Mouse (Mus musculus) ES-E14 (cell line): ENCODE measurements around the gene Slc35c1.

Experiments
- CHD2 ChIP-seq: IDR thresholded peaks from 2 replicates; pipeline ENCODE4 v1.6.1; 2014; ENCODE audit warnings: mild to moderate bottlenecking, low read depth, low read length, inconsistent platforms
- HCFC1 ChIP-seq: IDR thresholded peaks from 2 replicates; pipeline ENCODE4 v1.6.1; 2012; ENCODE audit warnings: low read length, inconsistent platforms, borderline replicate concordance; ENCODE audit not compliant: insufficient read depth
- MAFK ChIP-seq: IDR thresholded peaks from 2 replicates; pipeline ENCODE4 v1.6.1; 2014; ENCODE audit warnings: mild to moderate bottlenecking, low read depth, low read length, inconsistent platforms; ENCODE audit not compliant: insufficient read depth
- ZC3H11A ChIP-seq: IDR thresholded peaks from 2 replicates; pipeline ENCODE4 v1.6.1; 2012; ENCODE audit warnings: low read depth, mild to moderate bottlenecking, inconsistent platforms, low read length, borderline replicate concordance
- ZNF384 ChIP-seq: IDR thresholded peaks from 2 replicates; pipeline ENCODE4 v1.6.1; 2012; ENCODE audit warnings: low read depth, low read length, inconsistent platforms

GRCm38 (mm10) chr2:92442419-92443001, 17.8 kb downstream of the Slc35c1 start:
- TF ChIP-seq HCFC1 (no peak), ZNF384 (no peak), MAFK (no peak), CHD2 (no peak), ZC3H11A (no peak)
